Mouse (Mus musculus): Measurements from ENCODE around the gene Kif14.
"Not testable (repeated sequence)": the region's sequence is repeated elsewhere in the genome, so short reads cannot be mapped to it uniquely, and the experiment has no call there.

The Kif14 gene

DNA sequence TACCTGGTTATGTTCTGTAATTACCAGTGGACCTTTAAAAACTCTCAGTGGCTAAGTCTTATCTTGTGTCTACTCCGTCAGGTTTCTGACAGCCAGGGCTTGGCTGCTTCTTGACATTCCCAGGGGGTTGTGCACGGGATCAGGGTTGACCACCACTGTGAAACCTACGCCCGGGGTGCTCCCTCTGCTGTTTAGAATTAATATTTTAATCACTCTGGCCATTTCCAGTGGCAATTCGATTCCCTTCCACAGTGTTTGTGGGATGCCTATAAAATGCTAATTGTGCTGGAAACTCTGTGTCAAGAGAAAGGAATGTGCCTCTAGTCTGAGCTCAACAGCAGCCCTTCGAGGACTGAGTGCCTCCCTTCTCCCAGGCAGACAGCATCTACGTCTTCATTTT lies 89.7 kb downstream of the Kif14 start:
- DNase-seq (ENCODE audit: low spot score) = no peak

DNA sequence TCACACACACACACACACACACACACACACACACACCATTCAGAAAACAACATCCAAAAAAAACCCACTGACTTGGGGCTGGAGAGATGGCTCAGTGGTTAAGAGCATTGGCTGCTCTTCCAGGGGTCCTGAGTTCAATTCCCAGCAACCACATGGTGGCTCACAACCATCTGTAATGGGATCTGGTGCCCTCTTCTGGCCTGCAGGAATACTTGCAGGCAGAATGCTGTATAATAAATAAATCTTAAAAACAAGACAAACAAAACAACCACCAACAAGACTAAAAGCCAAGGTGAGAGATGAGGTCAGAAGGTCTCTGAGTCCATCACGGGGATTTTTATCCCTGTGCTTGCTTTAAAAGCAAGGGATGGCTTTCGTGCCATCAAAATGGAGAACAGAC lies 90.5 kb downstream of the Kif14 start:
- not testable (repeated sequence) for DNase-seq (ENCODE audit: low spot score)

GRCm38 (mm10) chr1:136557436-136557835 lies 91.3 kb downstream of the Kif14 start:
- no peak for DNase-seq (ENCODE audit: low spot score)

- DNase-seq (ENCODE audit: low spot score) = no peak
Observed at GRCm38 (mm10) chr1:136558762-136559161, 92.6 kb downstream of the Kif14 start.

DNA sequence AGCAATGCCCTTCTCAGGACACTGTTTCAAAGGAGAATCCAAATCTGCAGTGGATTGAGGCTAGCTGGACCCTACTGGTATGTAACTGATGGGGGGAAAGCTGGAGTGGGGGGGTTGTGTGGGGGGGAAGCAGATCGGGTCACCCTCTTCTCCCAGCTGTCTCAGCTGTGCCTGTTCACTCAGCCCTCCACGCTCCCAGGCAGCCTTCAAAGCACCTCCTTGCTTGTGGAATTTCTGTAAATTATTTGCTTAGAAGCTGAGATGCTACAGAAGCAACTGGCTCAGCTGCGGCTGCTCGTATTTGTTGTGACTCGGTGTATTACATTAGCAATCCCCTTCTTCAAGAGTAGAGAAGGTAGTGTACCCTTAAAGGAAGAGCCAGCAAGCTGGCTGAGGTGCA lies 93.1 kb downstream of the Kif14 start:
- no peak for DNase-seq (ENCODE audit: low spot score)

DNA sequence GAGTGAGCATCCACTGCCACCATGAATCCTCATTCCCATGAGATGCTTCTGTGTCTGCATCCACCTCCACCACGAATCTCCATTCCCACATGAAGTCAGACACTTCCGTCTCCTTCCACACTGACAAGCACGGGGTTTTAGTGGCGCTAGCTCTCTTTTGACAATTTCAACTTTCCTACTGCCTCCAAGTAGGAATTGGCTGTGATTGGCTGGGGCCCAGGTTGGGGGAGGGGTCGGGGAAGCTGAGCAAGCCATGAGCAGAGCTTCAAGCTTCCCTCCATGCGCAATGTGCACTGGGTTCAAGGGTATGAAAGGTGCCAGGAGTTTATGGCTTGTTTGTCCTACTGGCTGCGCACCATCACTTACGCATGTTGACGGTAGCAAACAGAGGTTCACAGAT lies 93.6 kb downstream of the Kif14 start:
- no peak for DNase-seq (ENCODE audit: low spot score)

DNA sequence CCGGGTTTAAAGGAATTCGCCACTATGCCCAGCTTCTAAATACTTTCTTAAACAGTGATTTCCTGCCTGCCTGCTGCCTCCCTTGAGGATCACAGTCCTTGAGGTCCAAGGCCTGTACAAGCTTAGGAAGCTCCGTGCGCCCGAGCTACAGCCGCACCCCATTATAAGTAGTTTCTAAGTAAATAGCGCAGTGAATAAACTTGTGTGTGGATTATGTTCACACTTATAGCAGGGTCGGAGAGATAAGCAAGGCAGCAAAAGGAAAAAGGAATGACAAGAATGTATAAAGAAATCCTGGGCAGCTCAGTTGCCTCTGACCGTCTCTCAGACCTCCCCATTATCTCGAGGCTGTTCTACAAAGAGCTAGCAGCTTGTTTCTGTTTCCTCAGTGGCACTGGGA lies 95.7 kb downstream of the Kif14 start:
- DNase-seq (ENCODE audit: low spot score) = no peak

GRCm38 (mm10) chr1:136563149-136563548 lies 97.0 kb downstream of the Kif14 start:
- no peak for DNase-seq (ENCODE audit: low spot score)

GRCm38 (mm10) chr1:136564963-136565362 lies 98.8 kb downstream of the Kif14 start:
- no peak for DNase-seq (ENCODE audit: low spot score)

- DNase-seq (ENCODE audit: low spot score) = no peak
Observed at GRCm38 (mm10) chr1:136566386-136566785, 100.2 kb downstream of the Kif14 start.

DNA sequence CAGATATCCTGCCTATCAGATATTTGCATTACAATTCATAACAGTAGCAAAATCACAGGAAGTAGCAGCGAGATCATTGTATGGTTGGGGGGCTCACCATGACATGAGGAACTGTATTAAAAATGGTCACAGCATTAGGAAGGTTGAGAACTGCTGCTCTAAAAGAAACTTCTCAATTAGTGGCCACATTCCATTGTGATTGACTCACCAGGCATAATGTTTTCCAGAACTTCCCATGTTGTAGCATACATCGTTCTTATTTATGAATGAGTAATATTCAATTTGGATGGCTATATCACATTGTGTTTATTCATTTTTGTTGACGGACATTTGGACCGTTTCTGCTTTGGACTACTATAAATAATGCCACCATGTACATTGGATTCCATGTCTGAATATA lies 101.5 kb downstream of the Kif14 start:
- no peak for DNase-seq (ENCODE audit: low spot score)

DNA sequence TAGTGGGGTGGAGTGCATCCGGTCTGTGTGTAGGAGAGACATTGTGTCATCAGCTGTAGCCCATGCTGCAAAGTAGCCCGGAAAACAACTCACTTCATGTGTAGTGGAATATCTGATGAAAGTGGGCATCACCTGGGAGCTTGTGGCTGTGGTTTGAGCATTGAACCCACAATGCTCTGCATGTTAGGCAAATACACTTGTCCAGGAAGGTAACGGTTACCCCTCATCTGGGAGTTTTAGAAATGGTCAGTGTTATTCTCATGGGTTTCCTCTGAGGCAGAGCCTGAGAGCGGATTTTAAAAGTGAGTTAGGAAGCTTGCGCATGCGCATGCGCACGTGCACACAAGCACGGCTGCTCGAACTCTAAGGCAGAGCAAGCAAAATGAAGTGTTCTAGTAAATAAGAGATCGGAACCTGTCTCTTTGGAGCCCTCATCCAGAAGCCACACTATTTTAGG lies 102.6 kb downstream of the Kif14 start:
- no peak for DNase-seq (ENCODE audit: low spot score)

DNA sequence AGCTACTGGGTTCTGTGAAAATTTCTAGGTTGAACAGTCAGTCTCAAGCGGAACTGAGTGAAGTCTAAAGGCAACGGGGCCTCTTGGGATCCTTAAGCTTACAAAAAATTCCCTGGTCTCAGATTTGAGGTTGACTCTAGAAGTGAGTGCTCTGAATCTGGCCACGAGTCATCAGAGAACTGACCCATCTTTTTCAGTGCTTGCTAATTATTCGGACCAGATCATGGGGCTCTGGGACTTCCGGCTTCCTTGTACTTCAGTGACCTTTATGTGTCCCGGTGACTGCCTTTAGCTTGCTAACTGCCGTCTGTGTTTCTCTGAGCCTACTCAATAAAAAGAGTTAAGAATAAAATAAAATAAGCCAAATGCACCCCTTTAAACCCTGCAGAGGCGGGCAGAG lies 103.1 kb downstream of the Kif14 start:
- DNase-seq (ENCODE audit: low spot score) = no peak

DNA sequence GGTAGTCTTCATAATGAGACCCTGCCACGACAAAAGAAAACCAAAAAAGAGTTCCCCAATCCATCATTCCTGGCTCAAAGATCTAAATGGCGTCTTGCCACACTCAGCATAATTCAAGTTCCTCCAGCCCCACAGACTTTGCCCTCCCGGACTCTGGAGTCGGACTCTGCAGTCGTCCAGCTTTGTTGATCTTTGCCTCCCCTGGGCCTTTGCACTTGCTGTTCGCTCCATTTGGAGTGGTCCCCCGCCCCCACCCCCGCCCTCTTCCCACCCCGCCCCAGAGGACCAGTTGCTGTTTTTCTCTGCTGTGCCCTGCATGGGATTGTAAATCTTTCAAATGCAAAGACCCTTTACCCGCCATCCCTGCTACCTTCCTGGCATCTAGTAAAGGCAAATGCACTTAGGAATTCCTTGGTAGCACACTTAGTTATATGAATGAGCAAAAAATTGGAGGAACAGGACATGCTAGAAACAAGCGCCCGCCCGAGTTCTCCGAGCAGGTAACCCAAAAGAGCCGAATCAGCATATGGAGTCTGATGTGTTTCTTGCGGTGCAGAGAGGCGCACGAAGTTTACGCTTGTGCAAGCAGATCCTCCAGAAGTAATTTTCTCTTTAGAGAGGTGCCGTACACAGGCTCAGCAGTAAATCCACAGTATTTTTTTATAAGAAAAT lies 103.6 kb downstream of the Kif14 start:
- DNase-seq (ENCODE audit: low spot score) = no peak

- DNase-seq (ENCODE audit: low spot score) = no peak
Observed at GRCm38 (mm10) chr1:136570298-136570653, 104.1 kb downstream of the Kif14 start.

GRCm38 (mm10) chr1:136570976-136571375 lies 104.8 kb downstream of the Kif14 start:
- no peak for DNase-seq (ENCODE audit: low spot score)

- DNase-seq (ENCODE audit: low spot score) = no peak
Observed at GRCm38 (mm10) chr1:136571530-136571929, 105.4 kb downstream of the Kif14 start.

DNA sequence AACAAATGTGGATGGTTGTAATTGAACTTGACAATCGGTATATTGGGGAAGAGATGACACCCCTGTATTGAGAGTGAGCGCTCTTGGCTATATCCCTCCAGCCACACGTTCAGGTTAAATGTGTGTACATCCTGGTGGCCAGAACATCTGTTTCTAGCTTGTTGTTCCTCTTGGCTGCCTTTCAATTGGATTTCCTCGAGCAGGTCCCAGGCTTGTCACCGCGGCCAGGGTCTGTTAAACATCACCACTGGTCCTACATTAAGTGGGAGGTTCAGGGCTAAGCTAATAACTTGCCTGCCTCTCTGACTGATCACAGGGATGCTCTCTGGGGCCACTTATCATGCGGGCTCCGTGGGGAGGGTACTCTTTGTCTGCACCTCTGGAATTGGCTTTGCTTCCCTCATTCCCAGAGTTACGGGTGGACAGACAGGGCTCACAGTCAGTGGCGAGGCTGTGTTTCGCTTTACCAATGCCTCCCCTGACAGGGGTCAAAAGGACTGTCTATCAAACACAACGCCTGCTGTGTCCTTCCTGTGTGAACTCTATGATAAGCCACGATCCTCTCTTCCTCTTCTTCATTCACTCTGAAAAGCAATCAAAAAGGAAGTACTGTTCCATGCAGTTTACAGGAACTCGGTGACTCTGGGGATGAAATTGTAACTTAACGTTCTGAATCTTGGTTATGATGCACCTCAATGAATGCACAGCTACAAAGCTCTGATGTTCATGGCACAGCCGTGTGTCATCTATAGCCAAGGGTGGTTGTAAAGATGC lies 111.9 kb downstream of the Kif14 start:
- no peak for DNase-seq (ENCODE audit: low spot score)

DNA sequence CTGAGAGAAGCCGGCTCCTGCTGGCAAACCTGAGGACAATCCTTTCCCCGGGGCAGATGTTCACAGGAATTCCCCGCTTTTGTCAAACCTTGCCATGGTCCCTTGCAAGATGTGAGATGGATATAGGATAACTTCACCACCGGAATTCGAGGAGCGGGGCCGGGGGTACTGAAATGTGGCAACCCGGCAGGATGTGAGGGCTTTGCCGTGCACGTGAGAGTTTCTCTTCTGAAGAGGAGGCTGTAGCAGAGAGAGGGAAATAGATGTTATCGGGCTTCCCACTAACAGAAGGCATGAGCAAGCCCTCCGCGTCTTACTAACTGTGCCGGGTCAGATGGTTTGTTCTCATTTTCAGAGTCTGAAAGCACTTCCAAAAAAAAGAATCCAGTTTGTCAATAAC lies 113.2 kb downstream of the Kif14 start:
- no peak for DNase-seq (ENCODE audit: low spot score)

DNA sequence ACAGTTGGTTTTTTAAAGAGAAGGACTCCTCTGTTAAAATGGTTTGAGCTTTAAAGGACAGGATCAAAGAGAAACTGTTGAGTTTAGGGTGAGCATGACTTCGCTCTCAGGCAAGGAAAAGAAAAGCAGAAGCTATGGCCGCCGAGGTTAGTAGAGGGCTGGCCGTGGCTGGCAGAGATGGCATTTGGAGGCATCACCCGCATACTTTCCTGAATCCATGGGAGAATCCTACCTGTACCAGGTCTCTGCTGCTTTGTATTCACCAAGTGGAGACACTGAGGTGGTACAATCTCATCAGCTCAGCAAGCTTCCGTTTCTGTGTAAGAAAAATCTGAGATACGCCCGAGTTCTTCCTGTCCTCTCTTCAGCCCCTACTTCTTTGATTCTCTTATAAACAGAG lies 114.1 kb downstream of the Kif14 start:
- no peak for DNase-seq (ENCODE audit: low spot score)

Data from spleen, adult 12 weeks (tissue).